Mouse (Mus musculus): Measurements from ENCODE around the gene Prr22. TPM values are rescaled to one million over a fixed set of nuclear protein-coding genes. Genes with fewer than 3 reads are reported as not detected.

Gene Prr22
- total RNA-seq, 2 experiments from 2014 or later, result 0.48 to 0.93 TPM

GRCm38 (mm10) chr17:56759261-56759660 lies 10.8 kb upstream of the Prr22 start:
- no peak for DNase-seq (ENCODE audit: low spot score in 2 of 2)

- DNase-seq (ENCODE audit: low spot score in 2 of 2), result no peak
Observed at GRCm38 (mm10) chr17:56761077-56761476, 9.0 kb upstream of the Prr22 start.

- peak; percentile 85 to 86 for DNase-seq (ENCODE audit: low spot score in 2 of 2)
Observed at GRCm38 (mm10) chr17:56761991-56762410, 8.0 kb upstream of the Prr22 start.

- DNase-seq (ENCODE audit: low spot score in 2 of 2), result peak in 1 of 2 experiments; percentile 48
Observed at GRCm38 (mm10) chr17:56762769-56763731, 7.0 kb upstream of the Prr22 start.

- DNase-seq (ENCODE audit: low spot score in 2 of 2), result no peak
Observed at GRCm38 (mm10) chr17:56763741-56764250, 6.3 kb upstream of the Prr22 start.

GRCm38 (mm10) chr17:56764474-56765354 lies 5.3 kb upstream of the Prr22 start, which contains the start of gene Dus3l:
Gene Dus3l (plus strand): TSS chr17:56764757.
- peak; percentile 78 to 83 for DNase-seq (ENCODE audit: low spot score in 2 of 2)

GRCm38 (mm10) chr17:56765431-56765830 lies 4.6 kb upstream of the Prr22 start:
- DNase-seq (ENCODE audit: low spot score in 2 of 2), result no peak

GRCm38 (mm10) chr17:56766631-56767405 lies 3.2 kb upstream of the Prr22 start:
- no peak for DNase-seq (ENCODE audit: low spot score in 2 of 2)

GRCm38 (mm10) chr17:56767531-56768135 lies 2.4 kb upstream of the Prr22 start:
- DNase-seq (ENCODE audit: low spot score in 2 of 2), result no peak

- no peak for DNase-seq (ENCODE audit: low spot score in 2 of 2)
Observed at GRCm38 (mm10) chr17:56768941-56769340, 1.1 kb upstream of the Prr22 start.

GRCm38 (mm10) chr17:56777568-56777967 lies 7.5 kb downstream of the Prr22 start:
- DNase-seq (ENCODE audit: low spot score in 2 of 2), result no peak

- no peak for DNase-seq (ENCODE audit: low spot score in 2 of 2)
Observed at GRCm38 (mm10) chr17:56778779-56779362, 8.8 kb downstream of the Prr22 start.

GRCm38 (mm10) chr17:56780291-56780978 lies 10.4 kb downstream of the Prr22 start:
- DNase-seq (ENCODE audit: low spot score in 2 of 2), result no peak

GRCm38 (mm10) chr17:56788886-56789285 lies 18.8 kb downstream of the Prr22 start:
- DNase-seq (ENCODE audit: low spot score in 2 of 2), result peak in 1 of 2 experiments; percentile 51

- no peak for DNase-seq (ENCODE audit: low spot score in 2 of 2)
Observed at GRCm38 (mm10) chr17:56789286-56789685, 19.2 kb downstream of the Prr22 start.

- DNase-seq (ENCODE audit: low spot score in 2 of 2), result no peak
Observed at GRCm38 (mm10) chr17:56792588-56792987, 22.5 kb downstream of the Prr22 start.

GRCm38 (mm10) chr17:56793614-56794319 lies 23.7 kb downstream of the Prr22 start:
- DNase-seq (ENCODE audit: low spot score in 2 of 2), result no peak

- DNase-seq (ENCODE audit: low spot score in 2 of 2), result no peak
Observed at GRCm38 (mm10) chr17:56799276-56799675, 29.2 kb downstream of the Prr22 start.
